Mouse (Mus musculus): ENCODE measurements around the gene Akap8l.

DNA sequence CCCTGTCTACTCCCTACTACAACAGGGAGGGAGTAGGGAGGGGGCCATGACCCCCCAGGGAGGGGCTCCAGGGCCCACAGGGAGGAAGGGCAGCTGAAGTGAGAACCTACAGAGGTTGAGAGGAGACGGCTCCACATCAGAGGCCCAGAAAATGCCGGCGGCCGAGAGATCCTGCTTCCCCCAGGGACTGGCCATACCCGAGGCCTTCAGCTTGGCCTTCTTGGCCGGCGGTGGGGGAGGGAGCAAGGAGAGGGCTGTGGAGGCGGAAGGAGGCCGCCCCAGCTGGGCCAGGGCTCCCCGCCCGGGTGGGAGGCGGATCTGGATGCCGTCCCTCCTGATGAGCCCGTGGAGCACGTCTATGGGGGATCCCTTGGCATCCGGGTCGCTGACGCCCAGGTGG is 9.5 kb upstream of the Akap8l start:
- no peak for TF ChIP-seq CTCF (IDR thresholded peaks at IDR 0.05; ENCODE audit: insufficient read depth, low read length)
- no peak for TF ChIP-seq POLR2A (IDR thresholded peaks at IDR 0.05; ENCODE audit: borderline replicate concordance, extremely low read depth, low read depth, low read length)
